Mouse (Mus musculus) heart, postnatal 0 days (tissue): ENCODE results near the gene Tmem72.

Experiments used
- CTCF ChIP-seq: IDR thresholded peaks from 2 replicates; pipeline ENCODE4 v1.5.1; 2016; ENCODE audit warnings: antibody characterized with exemption, control low read depth, low read depth
- EP300 ChIP-seq: IDR thresholded peaks from 2 replicates; pipeline ENCODE4 v1.6.1; 2016; ENCODE audit warnings: antibody characterized with exemption, low read depth

DNA sequence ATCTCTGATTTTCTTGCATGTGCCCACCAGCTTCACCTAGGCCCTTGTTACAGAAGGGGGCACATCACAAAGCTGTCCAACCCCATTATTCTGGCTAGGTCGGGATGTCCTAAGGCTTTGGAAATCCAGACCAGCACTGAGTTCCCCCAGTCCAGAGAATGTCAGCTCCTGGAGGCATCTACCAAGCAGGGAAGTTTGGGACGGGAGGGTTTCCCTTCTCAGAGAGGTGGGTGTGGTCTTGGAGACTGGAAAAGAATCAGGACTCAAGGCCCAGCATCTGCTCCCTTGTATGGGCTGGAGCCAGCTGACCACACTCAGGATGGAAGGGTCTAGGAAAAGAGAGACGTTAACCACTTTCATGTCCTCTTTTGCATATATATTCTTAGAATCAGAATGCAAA is 63.5 kb downstream of the Tmem72 start:
- TF ChIP-seq CTCF (no peak), EP300 (no peak)
